In the genomic region with DNA sequence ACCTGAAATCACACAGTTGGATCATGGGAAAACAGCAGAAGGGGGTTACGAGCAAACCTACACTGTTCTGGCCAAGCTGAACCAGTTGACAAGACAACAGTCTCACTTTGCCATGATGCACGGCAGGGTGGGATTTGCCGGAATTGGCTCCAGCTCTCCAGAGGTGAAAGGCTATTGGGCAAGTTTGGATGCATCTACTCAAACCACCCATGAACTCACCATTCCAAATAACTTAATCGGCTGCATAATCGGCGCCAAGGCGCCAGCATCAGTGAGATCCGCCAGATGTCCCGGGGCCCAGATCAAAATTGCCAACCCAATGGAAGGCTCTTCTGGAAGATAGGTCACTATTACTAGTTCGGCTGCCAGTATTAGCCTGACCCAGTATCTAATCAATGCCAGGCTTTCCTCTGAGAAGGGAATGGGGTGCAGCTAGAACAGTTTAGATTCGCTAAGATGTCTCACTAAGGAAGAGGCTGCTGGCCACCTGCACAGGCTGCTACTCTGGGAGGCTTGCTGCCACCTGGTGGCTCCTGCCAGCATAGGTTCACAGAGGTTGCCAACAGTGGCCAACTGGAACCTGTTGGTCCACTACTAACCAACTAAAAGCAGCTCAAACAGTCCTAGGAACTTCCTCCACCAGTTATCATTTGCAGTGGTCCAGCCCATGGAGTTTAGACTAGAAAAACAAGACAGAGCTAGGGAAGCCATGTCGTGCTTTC, we compare ENCODE assay signal across 8 mouse cellular contexts. TPM values are rescaled to one million over a fixed set of nuclear protein-coding genes. Genes with fewer than 3 reads are reported as not detected.
DNase-seq lines count a peak whose midpoint lies in the region; ATAC-seq and TF ChIP-seq lines count a peak whose summit lies in the region.

No protein-coding gene starts in this region.

- no peak for TF ChIP-seq EP300 in heart, postnatal 0 days (IDR thresholded peaks at IDR 0.05; ENCODE audit: low read depth)

- H3K9me3 ChIP-seq in heart, embryonic 12.5 days (replicated peaks): no peaks in the 10 kb centered on the region
- H3K9me3 ChIP-seq in heart, postnatal 0 days (replicated peaks; ENCODE audit: control insufficient read depth, low read length): no peaks in the 10 kb centered on the region

- no peak overlapping the region for H3K4me3 ChIP-seq in heart, embryonic 12.5 days
- no peak overlapping the region for H3K4me3 ChIP-seq in heart, postnatal 0 days (ENCODE audit: low read depth, low read length)

- peak; percentile 89 for TF ChIP-seq CTCF in heart, postnatal 0 days (IDR thresholded peaks at IDR 0.05; ENCODE audit: low read depth)

- DNase-seq in heart, adult 11 months: peak; percentile 94
- peak; percentile 81 to 85 for DNase-seq in cerebellum, postnatal 36 days
- peak; percentile 55 for DNase-seq in heart, postnatal 0 days (ENCODE audit: low spot score)
- peak; percentile 56 for DNase-seq in layer of hippocampus, adult 9-11 months
- peak; percentile 92 for DNase-seq in lung, postnatal 36 days
- peak; percentile 51 to 72 for DNase-seq in spleen, postnatal 14 days (ENCODE audit: low spot score in 2 of 2)

- ATAC-seq in heart, embryonic 12.5 days (ENCODE audit: insufficient number of reproducible peaks, low FRiP score): no peak
- ATAC-seq in activated CD4-positive, CD25-positive, alpha-beta regulatory T cell, adult 4 months: peak; percentile 74
- ATAC-seq in heart, postnatal 0 days (ENCODE audit: insufficient read depth, low read depth): no peak

- 63% methylated on average over 12 of the region's 12 CpGs for WGBS in heart, embryonic 12.5 days
- WGBS in heart, postnatal 0 days: 65% methylated on average over 12 of the region's 12 CpGs

- no peaks in the 10 kb centered on the region for H3K36me3 ChIP-seq in heart, embryonic 12.5 days
- no peaks in the 10 kb centered on the region for H3K36me3 ChIP-seq in heart, postnatal 0 days (replicated peaks; ENCODE audit: control insufficient read depth, insufficient read depth, low read length)

- no peak overlapping the region for H3K9ac ChIP-seq in heart, embryonic 12.5 days
- no peak overlapping the region for H3K9ac ChIP-seq in heart, postnatal 0 days (replicated peaks; ENCODE audit: low read depth, low read length)

- peaks cover 18% of the 10 kb centered on the region for H3K27me3 ChIP-seq in heart, embryonic 12.5 days (replicated peaks)
- H3K27me3 ChIP-seq in heart, postnatal 0 days (ENCODE audit: control insufficient read depth, insufficient read depth, low read length): peaks cover 39% of the 10 kb centered on the region; the same call in 1 of the 2 replicates

- no peaks in the 10 kb centered on the region for H3K4me1 ChIP-seq in heart, embryonic 12.5 days (replicated peaks)
- H3K4me1 ChIP-seq in heart, postnatal 0 days (ENCODE audit: control insufficient read depth, insufficient read depth): no peaks in the 10 kb centered on the region

- H3K4me2 ChIP-seq in heart, embryonic 12.5 days: no peak overlapping the region
- H3K4me2 ChIP-seq in heart, postnatal 0 days (ENCODE audit: low read depth, low read length): no peak overlapping the region

- H3K27ac ChIP-seq in heart, embryonic 12.5 days (ENCODE audit: poor library complexity, severe bottlenecking): no peak overlapping the region
- no peak overlapping the region for H3K27ac ChIP-seq in heart, postnatal 0 days (ENCODE audit: low read depth)

RNA-seq across cellular contexts. Expression of a gene that starts 19.9 kb away (rescaled TPM):
- polyA plus RNA-seq in heart, embryonic 12.5 days (2016; fragmentation: Nextera tagmentation; extraction: Ambion mirVana): 2.1 and 2.5 TPM in 2 replicates
- polyA plus RNA-seq in activated CD4-positive, CD25-positive, alpha-beta regulatory T cell, adult 4 months (2017; shearing (Covaris generic)): 10 to 100 TPM; 76.6 to 80.0 TPM
- total RNA-seq in heart, postnatal 0 days (2014; rRNA removed; ENCODE audit: low replicate concordance): 1.6 and 3.2 TPM in 2 replicates
- 3.2 TPM in 2 replicates for polyA plus RNA-seq in heart, postnatal 0 days (2015; fragmentation: Nextera tagmentation; extraction: Ambion mirVana)

Comparison
In these comparisons a context has a peak if more than half of its experiments do, and no peak if none do; other contexts are left out.
1. RNA of a gene that starts 19.9 kb away (polyA plus RNA-seq): 76.6 to 80.0 TPM in activated CD4-positive, CD25-positive, alpha-beta regulatory T cell, adult 4 months; 3.2 TPM in heart, postnatal 0 days and 2.1 to 2.5 TPM in heart, embryonic 12.5 days; every median in the first group is over 10 times any median in the second.
2. Peak in every context shown above with its lines, with median percentiles within 50 percentile points of each other: DNase-seq.